Mouse (Mus musculus) embryonic fibroblast, embryonic 13.5 days (primary cell): ENCODE results near the gene Itga8. TPM values are rescaled to one million over a fixed set of nuclear protein-coding genes. Genes with fewer than 3 reads are reported as not detected.

Experiments used
- H3K27ac ChIP-seq: 2 replicates; pipeline ENCODE4 v1.5.1; 2012; ENCODE audit warnings: low read length, control low read depth, inconsistent platforms; ENCODE audit not compliant: insufficient read depth
- H3K4me1 ChIP-seq: 2 replicates; pipeline ENCODE4 v1.6.1; 2011; ENCODE audit warnings: low read length; ENCODE audit not compliant: control insufficient read depth, insufficient read depth
- H3K4me3 ChIP-seq: 2 replicates; pipeline ENCODE4 v1.5.1; 2011; ENCODE audit warnings: mild to moderate bottlenecking, control low read depth, low read length; ENCODE audit not compliant: insufficient read depth
- CTCF ChIP-seq: IDR thresholded peaks from 2 replicates; pipeline ENCODE4 v1.5.1; 2011; ENCODE audit warnings: mild to moderate bottlenecking, control low read depth, low read length, moderate library complexity, borderline replicate concordance; ENCODE audit not compliant: insufficient read depth
- POLR2A ChIP-seq: IDR thresholded peaks from 2 replicates; pipeline ENCODE4 v1.6.1; 2011; ENCODE audit warnings: low read depth, mild to moderate bottlenecking, control low read depth, low read length, moderate library complexity
- polyA plus RNA-seq: library from polyadenylated mRNA; stranded (reverse); fragments of >200 nt; gene quantifications from 2 replicates; pipeline ENCODE4 v1.2.4, GENCODE M21; 2011; ENCODE audit warnings: low read depth; ENCODE audit not compliant: missing spikeins, insufficient read length

The Itga8 gene
- polyA plus RNA-seq, 1 experiment: 48.7 TPM

DNA sequence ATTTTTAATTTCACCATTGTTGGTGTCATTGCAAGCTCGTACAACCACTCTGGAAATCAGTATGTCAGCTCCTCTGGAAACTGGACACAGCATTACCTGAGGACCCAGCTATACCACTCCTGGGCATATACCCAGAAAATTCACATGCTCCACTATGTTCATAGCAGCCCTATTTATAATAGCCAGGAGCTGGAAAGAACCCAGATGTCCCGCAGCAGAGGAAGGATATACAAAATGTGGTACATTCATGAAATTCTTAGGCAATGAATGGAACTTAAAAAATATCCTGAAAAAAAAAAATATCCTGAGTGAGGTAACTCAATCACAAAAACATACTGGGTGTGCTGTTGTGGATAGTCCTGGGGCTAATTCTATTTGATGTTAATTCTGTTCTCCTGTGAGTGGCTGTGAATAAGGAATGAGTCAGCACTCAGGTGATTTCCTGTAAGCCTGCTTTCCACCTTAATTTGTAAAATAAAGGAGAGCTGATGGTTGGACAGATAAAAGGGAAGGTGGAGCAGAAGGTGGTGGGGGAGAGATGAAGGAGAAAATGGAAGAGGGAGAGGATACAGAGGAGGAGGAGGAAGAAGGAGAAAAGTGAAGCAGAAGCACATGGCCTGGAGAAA lies 224.3 kb downstream of the Itga8 start:
- peak overlapping the region; percentile 76 for H3K27ac ChIP-seq
- no peaks in the 10 kb centered on the region; the same call in 1 of the 2 replicates for H3K4me1 ChIP-seq
- no peak overlapping the region for H3K4me3 ChIP-seq
- no peak for TF ChIP-seq POLR2A
- no peak for TF ChIP-seq CTCF

DNA sequence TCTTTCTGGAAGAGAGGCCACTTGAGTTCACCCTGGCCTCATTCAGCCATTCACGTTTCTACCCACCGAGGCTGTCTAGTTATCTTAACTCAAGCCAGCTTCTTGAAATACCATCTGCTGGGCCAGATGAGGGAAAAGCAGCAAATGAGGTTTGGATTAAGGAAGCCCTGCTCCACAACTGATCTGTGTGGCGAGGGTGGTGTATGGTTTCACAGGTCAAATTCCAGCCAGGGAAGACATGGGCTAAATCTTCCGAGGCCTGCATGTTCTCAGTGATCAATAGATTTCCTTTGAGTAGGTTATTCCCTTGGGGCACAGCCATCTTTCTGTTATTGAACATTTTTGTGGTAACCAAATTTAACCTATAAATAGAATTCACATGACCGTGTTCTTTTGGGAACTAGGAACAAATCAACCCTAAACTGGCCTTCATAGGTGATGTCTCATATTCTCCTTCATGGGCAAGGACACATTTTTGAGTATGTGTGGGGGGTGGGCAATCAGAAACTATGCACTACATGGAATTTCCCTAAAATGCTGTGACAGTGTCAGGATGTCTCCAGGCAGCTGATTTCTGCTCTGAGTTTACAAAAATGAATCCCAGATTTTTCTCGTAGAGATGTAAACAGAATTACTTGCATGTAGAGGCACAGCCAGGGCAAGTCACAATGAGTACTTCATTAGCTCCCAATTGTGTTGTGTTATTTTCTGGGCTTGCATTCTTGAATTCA lies 235.9 kb downstream of the Itga8 start:
- no peak for TF ChIP-seq POLR2A
- no peak for TF ChIP-seq CTCF
- Histone ChIP-seq H3K27ac (peak overlapping the region; percentile 69), H3K4me3 (no peak overlapping the region), H3K4me1 (peaks cover 9% of the 10 kb centered on the region)

DNA sequence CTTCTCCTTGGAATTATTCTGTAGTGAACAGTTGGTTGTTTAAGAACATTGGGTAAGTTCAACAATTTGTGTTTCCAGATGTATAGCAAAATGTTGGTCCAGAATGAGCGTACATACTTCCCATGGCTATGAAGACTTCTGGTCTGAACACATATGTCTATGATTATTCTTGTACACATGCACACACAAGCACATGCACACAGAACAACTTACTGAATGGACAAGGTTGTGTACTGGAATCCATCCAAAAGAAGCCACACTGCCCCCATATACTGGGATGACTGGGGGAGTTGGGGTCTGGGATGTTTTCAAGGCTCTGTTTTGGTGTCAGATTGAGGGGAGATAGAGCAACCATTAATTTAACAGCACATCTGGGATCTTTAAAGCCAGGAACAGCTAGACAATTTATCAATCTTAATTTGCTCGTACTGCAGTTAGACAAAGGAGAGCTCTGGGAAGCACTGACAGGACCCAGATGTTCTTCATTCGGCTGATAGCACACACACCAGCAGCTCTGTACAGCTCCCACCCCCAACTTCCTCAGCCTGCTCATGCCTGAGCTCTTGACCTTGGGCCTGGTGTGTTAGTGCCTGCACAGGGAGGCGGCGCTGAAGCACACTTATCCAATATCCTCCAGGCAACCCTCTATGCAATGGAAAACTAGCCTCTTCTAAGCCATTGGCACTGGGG lies 241.5 kb downstream of the Itga8 start:
- H3K4me3 ChIP-seq: no peak overlapping the region
- TF ChIP-seq CTCF: no peak
- TF ChIP-seq POLR2A: no peak
- 0 out of 2 replicates have a peak, but pooled peaks cover 6% of the 10 kb centered on the region for H3K4me1 ChIP-seq
- H3K27ac ChIP-seq: peak overlapping the region; percentile 88

Other genes starting within 250 kb of the Itga8 start
- 51.0 and 68.4 TPM in 2 replicates for gene Mindy3, start 117.5 kb upstream of the Itga8 start, polyA plus RNA-seq